Mouse (Mus musculus): Measurements from ENCODE around the gene Ranbp9.
"Not testable (repeated sequence)": the region's sequence is repeated elsewhere in the genome, so short reads cannot be mapped to it uniquely, and the experiment has no call there.

The Ranbp9 gene

DNA sequence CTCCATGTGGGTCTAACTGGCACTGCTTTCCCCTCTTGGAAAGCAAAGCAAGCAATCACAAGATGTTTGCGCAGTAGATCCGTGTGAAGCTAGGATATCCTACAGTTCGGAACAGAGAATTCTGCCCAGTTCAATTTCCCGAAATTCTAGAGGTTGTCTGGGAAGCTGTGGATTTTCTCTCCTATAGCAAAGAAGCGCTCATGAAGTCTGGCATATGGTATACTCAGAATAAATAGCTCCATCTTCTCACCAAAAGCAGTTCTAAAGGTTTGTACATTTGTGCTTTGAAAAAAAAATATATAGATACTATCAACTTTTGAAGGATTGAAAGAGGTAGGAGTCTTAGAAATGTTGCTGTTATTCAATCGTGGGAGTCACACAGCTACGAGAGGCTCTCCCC, 14.6 kb upstream of the Ranbp9 start:
- no peak for DNase-seq

DNA sequence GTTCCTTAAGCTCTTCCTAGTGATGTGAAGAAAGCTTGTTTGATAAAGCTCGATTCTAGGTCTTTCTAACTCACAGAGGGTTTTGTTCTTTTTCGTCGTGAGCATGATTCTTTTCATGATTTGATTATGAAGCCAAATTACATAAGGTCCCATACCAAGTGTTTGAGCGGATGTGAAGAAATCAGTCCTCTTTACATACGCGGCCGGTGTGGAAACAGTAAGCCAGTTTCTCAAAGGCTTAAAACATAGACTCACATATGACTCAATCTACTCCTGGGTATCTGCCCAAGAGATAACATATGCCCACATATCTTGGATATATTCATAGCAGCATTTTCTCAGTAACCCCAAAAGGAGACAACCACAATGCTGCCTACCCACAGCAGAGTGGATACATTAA, 12.6 kb upstream of the Ranbp9 start:
- DNase-seq: no peak

DNA sequence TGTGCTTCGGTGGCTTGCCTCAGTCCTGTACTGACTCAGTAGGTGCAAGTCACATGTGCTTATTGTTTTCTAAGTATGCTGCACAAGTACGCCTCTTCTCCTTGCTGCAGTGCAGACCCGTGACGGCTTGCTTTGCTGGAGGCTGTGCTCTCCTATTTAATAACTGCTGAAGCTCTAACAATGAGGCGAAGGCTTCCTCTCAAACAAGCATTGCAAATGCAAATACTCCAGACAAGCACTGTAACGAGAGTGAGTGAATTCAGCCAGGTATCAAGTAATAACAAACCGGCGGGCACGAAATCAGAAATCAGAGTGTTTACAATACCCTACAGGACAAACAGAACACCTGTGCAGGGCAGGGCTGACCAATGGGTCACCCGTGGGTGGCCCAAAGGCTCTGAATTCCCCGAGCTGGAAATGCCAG, 12.0 kb upstream of the Ranbp9 start:
- DNase-seq: no peak

DNA sequence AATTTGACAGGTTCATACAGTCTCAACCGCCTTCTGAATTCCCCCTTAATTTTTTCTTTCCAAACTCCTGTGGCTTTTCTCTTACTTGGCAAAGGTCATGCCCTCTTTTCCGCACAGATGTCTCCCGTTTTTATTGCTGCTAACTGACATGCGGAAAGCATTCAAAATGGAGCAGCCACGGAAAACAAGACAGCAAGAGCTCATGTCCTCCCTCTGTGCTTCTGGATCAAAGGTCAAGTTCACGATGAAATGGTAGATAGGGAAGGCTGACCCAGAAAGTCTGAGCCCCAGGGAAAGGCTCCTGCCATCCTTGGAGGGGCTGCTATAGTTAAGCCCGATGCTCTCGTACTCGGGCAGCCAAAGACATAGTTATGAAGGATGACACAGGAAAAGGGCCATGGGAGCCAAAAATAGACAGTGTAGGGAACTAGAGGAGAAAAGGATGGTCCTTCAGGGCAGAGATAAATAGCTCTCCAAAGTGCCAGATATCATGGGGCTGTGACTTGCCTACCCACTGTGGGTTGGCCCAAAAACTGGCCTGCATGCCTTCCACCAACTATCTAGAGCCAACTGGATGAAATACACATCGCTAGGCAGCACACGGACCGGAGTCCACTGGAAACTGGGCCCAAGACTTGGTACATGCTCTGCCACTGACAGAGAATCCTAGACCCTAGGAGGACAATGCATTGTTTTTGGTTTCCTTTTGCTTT, 5.6 kb upstream of the Ranbp9 start:
- DNase-seq: no peak

DNA sequence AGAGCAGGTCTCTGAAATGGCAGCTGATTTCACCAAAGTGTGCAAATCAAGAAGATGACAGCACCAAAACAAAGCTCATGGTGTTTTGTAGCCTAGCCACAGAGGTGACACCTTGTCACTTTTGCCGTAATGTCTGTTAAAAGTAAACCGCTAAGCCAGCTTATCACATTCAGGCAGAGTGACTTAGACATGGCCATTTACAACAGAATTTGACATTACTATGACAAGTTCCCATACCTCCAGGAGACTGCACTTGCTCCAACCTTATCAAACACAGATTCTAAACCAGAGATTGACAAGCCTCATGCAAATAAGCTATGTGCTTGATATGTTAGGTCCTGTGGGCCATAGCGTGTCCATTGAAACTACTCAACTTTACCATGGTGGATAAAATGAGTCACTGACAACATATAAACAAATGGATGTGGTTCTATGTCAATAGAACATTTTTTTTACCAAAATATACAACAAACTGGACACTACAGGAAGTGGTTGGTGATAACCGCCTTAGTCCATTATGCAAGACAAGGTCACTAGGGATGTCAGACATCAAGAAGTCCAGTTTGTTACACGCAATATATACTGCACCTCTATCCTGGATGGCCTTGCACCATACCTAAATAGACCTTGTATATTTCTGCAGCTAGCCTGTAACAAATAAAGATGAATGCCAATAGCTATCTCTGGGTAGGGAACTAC, 4.3 kb upstream of the Ranbp9 start:
- DNase-seq: no peak

DNA sequence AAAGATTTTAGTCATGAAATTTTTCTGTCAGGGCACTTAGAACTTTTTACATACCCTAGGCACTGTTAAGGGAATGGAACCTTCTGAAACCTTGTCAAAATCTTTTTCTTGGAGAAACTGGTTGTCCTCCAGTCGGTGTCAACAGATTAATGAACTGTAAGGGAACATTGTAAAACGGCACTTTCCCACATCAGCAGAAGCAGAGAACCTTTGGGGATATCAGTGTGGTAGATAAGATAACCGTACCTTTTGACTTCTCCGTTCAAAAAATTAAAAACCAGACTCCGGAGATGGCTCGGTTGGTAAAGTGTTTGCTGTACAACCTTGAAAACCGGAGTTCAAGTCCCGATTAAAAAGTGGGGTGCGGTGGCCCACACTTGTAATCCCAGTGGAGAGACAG, 1.7 kb upstream of the Ranbp9 start:
- DNase-seq: no peak

DNA sequence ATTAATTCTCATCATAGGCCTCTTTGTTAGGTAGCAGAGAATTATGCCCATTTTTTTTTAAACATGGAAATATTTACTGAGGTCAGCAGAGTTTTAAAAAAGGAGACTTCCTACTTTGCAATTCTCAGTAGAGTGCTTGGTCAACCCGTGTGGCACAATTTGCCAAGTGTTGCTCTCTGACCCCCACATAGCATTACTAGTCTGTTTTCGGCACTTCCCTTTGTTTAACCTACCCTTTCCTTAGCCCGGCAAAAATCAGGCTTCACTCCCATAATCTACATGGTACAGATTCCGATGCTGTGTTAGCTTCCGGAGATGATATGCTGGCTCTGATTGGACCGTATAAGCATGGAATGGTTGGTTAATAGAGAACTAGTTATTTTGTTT, 770 bp upstream of the Ranbp9 start:
- DNase-seq: no peak

DNA sequence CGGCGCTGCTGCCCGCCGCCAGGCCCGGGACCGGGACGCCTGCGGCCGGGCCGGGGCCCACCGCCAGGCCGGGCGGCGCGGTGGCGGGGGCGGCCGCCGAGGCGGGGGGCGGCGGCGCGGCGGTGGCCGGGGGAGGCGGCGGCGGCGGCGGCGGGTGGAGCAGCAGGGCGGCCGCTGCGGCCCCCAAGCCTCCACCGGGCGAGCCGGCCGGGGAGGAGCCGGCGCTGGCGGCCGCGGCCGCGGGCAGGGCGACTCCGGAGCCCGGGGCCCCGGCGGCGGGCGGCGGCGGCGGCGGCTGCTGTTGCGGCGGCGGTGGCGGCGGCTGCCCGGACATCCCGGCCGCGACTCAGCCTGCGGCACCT, 506 bp downstream of the Ranbp9 start:
- no peak for DNase-seq

DNA sequence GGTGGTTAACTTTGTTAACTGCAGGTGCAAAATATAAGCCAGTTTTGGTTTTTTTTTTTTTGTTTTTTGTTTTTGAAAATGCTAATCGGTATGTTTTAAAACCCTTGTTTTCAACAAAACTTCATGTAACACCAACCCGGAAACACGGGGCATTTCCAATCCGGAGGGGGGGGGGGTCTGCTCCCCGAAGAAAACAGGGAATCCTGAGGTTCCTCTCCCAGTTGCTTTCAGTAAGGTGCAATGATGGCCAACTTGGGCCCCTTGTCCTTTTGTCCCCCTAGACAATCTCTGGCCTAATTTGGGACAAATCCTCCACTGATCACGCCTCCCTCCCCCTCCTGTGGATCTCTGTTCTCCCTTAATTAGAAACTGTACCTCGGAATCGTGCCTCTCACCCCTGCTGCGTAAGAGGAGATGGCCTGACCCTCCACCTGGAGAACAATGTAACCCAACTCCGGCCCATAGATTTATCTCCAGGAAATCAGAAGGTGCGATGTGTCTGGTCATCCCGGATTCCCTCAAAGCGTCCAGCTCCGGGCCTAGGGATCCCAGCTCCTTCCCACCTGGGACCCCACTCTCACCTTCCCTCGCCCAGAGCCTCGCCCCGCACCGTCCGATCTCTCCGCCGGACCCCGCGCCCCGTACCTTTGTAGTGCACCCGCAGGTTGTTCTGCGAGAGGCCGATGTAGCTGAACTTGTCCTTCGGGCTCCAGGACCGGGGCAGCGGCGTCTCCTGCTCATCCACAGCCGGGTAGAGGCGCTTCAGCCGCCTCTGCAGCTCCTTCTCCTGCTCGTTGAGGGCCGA, 1.1 kb downstream of the Ranbp9 start:
- peak; percentile 64 for DNase-seq

DNA sequence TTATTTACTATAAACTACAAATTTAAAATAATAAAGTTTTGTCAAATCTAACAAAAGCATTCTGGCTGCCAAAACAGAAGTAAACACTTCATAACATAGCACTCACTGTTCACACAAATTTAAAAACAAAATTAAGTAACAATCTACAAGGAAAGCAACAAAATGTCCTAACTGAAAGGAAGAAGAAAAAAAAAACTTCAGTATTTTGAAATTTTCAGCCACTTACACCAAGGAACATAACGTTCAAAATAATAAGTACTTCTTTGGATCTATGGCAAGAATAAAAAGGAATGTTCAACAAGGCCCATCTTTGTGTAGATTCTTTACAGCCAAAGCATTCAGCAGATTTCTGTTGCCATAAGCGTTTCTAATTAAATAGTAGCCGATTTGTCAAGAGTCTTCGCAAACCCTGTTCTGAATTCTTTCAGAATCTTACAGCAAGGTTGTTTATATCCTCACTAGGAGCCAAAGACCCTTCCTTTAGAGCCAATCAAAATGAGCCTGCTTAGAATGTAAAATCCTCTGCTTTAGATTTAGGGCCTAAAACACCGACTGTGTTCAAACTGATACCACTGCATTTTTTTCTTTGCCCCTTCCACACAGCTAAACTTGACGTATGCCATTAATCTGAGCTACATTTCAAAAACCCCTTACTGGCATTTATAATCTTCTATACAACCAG, 1.9 kb downstream of the Ranbp9 start:
- no peak for DNase-seq

DNA sequence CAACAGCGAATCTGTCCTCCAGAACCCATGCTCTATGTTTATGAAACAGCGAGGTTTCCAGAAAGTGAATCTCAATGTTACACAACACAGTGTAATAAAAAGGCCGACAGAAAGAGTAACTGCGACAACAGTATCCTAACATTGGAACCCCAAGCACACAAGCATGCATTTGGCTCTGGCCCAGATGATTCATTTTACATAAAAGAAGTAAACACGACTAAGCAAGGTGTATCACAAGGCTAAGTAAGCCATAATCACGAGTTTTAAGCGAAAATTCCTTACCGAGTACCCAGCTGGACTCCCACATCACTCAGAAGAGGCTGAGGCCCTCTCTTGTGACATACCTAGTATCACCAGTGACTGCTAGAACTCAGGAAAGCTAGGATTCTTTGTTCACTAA, 2.5 kb downstream of the Ranbp9 start:
- no peak for DNase-seq

DNA sequence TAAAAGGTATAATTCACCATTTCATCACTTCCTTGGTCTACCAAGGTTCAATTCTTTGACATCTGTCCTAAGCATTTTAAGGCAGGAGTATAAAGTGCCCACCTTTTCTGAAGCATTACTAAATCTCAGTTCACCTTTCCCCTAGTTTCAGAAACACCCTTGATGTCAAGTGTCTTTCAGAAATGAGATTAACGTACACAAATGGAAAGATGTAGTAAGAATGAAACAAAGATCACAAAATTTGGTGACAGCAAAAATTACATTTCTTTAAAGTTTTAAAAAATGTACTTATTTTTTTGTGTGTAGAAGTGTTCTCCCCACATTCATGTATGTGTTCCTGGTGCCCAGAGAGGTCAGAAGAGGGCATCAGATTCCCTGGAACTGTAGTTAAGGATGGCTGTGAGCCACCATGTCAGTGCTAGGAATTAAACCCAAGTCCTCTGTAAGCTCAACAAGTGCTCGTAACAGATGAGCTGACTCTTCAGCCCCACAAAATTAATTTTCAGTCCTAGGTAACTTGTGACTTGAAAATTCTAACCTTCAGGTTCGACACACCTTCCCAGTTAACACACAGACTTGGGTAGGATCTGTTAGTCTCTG, 3.9 kb downstream of the Ranbp9 start:
- no peak for DNase-seq

DNA sequence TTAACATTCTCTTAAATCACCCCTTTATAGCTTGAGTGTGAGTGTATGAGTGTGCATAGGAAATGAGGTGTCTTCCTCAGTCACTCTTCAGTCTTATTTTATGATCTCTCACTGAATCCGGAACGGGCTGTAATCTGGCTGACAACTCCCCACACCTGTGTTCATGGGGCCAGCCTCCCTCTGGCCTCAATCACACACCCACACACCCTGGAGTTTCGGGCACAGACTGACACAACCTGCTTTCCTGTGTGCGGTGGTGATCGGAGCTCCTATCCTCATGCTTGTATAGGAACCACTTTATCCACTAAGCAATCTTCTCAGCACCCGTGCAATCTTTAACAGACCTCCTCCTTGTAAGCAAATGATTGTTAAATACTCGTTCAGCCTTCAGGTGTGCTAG, 4.9 kb downstream of the Ranbp9 start:
- no peak for DNase-seq

DNA sequence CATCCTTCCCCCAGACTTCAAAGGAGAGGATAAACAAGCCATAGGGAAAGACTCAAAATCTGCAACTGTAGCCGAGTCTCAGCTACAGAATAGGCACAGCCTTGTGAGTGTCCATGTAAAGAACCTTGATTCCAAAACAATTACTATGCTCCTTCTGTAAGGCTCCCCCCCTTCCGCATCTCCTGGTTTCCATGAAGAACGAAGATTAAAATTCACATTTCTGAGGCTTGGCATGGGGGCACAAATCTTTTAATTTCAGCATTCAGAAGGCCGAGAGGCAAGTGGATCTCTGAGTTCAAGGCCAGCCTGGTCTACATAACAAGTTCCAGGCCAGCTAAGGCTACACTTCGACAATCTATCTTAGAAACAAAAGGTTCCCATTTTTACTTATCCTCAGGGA, 6.4 kb downstream of the Ranbp9 start:
- no peak for DNase-seq

DNA sequence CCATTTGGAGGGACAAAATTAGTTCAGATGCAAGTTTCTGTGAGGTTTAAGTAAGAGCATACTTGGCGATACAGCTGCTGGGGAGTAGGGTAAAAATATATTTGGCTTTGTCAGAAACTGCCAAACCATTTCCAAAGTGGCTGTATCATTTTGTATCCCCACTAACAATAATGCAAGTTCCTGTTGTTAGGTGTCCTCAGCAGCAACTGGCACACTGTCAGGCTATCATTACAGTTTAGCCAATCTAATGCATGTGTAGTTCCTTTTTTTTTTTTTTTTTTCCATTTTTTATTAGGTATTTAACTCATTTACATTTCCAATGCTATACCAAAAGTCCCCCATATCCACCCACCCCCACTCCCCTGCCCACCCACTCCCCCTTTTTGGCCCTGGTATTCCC, 9.2 kb downstream of the Ranbp9 start:
- DNase-seq: not testable (repeated sequence)

DNA sequence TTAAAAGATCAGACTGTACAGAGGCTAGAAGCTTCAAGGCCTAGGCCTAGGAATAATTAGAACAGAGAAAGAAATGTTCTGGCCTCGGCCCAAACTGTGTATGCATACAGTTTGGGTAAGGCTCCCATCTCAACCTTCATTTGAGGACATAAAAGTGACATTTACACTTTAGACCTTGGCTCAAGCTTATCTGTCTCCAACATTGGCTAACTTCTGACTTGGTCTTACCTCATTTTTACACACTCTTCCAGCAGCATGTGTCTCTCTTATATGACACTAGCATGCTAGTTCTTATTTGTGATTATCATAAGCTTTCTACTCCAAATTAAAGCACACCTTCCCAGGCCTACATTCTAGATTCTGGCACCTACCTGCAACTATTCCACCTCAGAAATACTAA, 11.5 kb downstream of the Ranbp9 start:
- no peak for DNase-seq

DNA sequence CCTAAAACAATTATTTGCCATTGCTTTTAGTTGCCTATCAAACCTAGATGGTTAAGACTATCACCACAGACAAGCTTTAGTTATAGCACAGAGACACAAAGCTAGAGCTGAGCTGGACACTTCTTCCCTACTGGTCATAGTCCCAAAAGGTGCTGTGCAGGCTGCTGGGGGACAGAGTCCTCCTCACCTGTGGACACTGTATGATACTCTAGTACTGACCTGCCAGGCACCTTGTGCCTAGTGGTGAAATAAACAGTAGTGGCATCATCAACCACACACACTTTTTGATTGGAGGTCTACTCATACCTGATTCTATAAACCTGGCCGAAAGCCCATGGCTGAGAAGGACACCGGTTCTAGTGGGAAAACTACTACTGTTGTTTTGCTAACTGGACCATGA, 16.5 kb downstream of the Ranbp9 start:
- no peak for DNase-seq

DNA sequence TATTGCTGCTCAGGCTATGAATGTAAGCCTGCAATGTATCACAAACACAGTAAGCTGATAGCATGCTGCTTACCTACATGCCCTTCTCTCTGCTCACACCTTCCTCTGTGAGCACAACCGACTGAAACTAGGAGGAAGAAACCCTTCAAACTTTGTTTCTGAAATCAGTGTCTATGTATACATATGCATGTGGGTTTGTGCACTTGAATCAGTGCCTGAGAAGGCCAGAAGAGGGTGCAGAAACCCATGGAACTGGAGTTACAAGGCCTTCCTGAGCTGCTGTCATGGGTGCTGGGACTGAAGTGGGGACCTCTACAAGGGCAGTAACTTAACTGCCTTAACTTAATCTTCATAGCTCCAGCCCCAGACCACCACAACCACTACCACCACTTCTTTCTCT, 23.9 kb downstream of the Ranbp9 start:
- peak; percentile 34 for DNase-seq

DNA sequence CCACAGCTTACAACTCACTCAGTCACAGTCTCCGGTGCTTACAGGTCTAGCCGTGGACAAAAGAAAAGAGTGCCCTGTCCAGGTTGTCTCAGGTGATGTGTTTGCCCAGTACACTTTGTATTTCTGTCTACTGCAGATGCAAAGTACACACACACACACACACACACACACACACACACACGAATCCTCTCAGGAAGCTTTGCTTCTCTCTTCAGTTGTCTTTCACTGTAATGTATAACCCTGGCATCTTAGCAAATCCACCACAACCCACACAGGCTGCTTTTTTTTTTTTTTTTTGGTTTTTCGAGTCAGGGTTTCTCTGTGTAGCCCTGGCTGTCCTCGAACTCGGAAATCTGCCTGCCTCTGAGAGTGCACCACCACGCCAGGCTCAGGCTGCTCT, 26.7 kb downstream of the Ranbp9 start:
- DNase-seq: peak; percentile 40

DNA sequence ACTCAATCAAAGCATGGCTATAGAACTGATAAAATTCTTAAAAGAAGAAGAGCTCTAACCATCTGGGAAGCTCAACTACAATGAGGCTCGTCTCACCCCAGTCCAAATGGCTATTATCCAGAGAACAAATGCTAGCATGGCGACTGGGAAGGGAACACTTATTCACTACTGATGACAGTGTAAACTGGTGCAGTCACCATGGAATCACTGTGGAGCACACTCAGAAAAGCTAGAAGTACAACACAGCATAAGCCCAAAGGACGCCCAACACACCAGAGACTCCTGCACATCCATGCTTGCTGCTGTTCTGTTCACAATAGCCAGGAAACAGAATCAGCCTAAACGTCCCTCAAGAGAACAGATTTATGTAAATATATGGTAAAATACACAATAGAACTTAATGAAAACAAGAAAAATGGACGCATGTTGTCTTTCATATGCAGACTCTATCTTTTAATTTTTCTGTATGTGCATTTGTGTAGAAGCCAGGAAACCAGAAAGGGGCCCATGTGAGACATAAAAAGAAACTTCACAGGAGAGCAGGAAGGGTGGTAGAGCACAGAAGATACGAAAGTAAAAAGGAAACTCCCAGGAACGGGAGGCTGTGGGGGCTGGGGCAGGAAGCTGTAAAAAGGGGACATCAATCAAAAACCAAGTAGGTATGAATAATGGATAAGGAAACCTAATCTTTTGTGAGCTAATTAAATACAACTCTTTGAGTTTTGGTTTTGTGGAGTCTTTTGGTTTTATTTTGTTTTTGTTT, 28.1 kb downstream of the Ranbp9 start:
- peak; percentile 62 for DNase-seq

DNA sequence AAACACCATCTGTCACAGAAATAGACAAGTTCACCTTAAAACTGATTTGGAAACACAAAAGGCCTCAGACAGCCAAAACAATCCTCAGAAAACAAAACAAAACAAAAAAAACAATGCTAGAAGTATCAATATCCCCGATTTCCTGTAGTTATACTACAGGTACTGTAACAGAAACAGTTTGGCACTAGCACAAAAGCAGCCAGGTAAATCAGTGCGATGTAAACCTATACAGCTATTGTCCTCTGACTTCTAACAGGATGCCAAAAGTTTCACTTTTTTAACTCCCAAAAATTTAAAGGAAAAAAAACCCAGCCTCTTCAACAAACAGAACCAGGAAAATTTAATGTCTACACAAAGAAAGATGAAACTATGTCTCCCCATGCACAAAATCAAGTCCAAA, 28.9 kb downstream of the Ranbp9 start:
- DNase-seq: no peak

DNA sequence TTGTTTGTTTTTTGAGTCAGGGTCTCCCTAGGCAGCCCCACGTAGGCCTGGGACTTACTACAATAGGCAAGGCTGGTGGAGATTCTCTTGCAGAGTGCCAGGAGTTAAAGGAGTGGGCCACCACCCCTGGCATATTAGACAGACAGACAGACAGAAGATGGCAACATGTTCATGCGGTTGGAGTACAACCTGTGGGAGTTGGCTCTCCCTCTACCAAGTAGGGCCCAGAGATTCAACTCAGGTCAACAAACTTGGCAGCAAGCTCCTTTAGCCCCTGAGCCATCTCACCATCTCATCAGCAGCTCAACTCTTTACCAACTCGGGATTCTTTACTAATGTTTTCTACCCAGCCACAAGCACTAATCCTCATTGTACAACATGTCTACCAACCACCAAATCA, 30.4 kb downstream of the Ranbp9 start:
- no peak for DNase-seq
